Comparison of ENCODE assay signal across 12 mouse cellular contexts in genomic region chr19:44476541-44476940, GRCm38 (mm10). TPM values are rescaled to one million over a fixed set of nuclear protein-coding genes. Genes with fewer than 3 reads are reported as not detected.
DNase-seq lines count a peak whose midpoint lies in the region; ATAC-seq and TF ChIP-seq lines count a peak whose summit lies in the region.
"Had no signal": no experiment of that assay in that cellular context is flagged by ENCODE, and none has a peak within 500 bp of the region (broad histone marks: within the 10 kb centered on the region; RNA-seq: fewer than 3 reads in every experiment).

No protein-coding gene starts in this region.

- DNase-seq in thymus, postnatal 0 days (ENCODE audit: low spot score) = peak; percentile 37
- DNase-seq in thymus, postnatal 36 days = no peak
- peak; percentile 46 for DNase-seq in brain, embryonic 14.5 days (ENCODE audit: low read depth)
- no peak for DNase-seq in urinary bladder, postnatal 36 days (ENCODE audit: low spot score in 2 of 2)
- no peak for DNase-seq in heart, postnatal 25 days (ENCODE audit: low spot score)
- DNase-seq: right cerebral cortex, postnatal 25 days had no signal

- no peaks in the 10 kb centered on the region for H3K9me3 ChIP-seq in intestine, postnatal 0 days (ENCODE audit: control insufficient read depth)
- no peaks in the 10 kb centered on the region for H3K9me3 ChIP-seq in intestine, embryonic 15.5 days
- H3K9me3 ChIP-seq: embryonic facial prominence, embryonic 12.5 days; neural tube, embryonic 13.5 days had no signal

- no peak for TF ChIP-seq POLR2A in brain, embryonic 14.5 days (IDR thresholded peaks at IDR 0.05; ENCODE audit: borderline replicate concordance, extremely low read depth, insufficient read depth, insufficient read length, poor library complexity, severe bottlenecking)

- no peaks in the 10 kb centered on the region for H3K4me1 ChIP-seq in intestine, postnatal 0 days (replicated peaks; ENCODE audit: control insufficient read depth, insufficient read depth, low read length)
- no peaks in the 10 kb centered on the region for H3K4me1 ChIP-seq in intestine, embryonic 15.5 days (replicated peaks)
- H3K4me1 ChIP-seq: embryonic facial prominence, embryonic 12.5 days; neural tube, embryonic 13.5 days had no signal

- H3K27ac ChIP-seq in intestine, postnatal 0 days (ENCODE audit: low read depth, low read length) = no peak overlapping the region
- no peak overlapping the region for H3K27ac ChIP-seq in intestine, embryonic 15.5 days
- H3K27ac ChIP-seq: embryonic facial prominence, embryonic 12.5 days; macrophage; neural tube, embryonic 13.5 days had no signal

- no peak overlapping the region for H3K9ac ChIP-seq in intestine, postnatal 0 days (ENCODE audit: low read depth, low read length)
- no peak overlapping the region for H3K9ac ChIP-seq in intestine, embryonic 15.5 days
- H3K9ac ChIP-seq: embryonic facial prominence, embryonic 12.5 days; neural tube, embryonic 13.5 days had no signal

- intact Hi-C loops in heart, postnatal 25 days (cut with DNase I) = loop anchor here (5.0 kb wide), 1 partner anchor 66 kb away; no protein-coding TSS in a partner anchor

- H3K36me3 ChIP-seq in intestine, postnatal 0 days (ENCODE audit: control insufficient read depth, insufficient read depth) = no peaks in the 10 kb centered on the region
- no peaks in the 10 kb centered on the region for H3K36me3 ChIP-seq in intestine, embryonic 15.5 days
- H3K36me3 ChIP-seq: embryonic facial prominence, embryonic 12.5 days; neural tube, embryonic 13.5 days had no signal

- no peak overlapping the region for H3K4me3 ChIP-seq in intestine, postnatal 0 days (ENCODE audit: low read depth, low read length)
- no peak overlapping the region for H3K4me3 ChIP-seq in intestine, embryonic 15.5 days (replicated peaks)
- H3K4me3 ChIP-seq: embryonic facial prominence, embryonic 12.5 days; neural tube, embryonic 13.5 days had no signal

- 50% methylated on average over 3 of the region's 3 CpGs for WGBS in intestine, postnatal 0 days
- 55% methylated on average over 3 of the region's 3 CpGs for WGBS in intestine, embryonic 15.5 days

- peak; percentile 57 for TF ChIP-seq CTCF in intestine, postnatal 0 days (IDR thresholded peaks at IDR 0.05; ENCODE audit: low read depth)
- TF ChIP-seq CTCF in brain, embryonic 14.5 days (IDR thresholded peaks at IDR 0.05; ENCODE audit: borderline replicate concordance, extremely low read depth, insufficient read depth, insufficient read length) = peak; percentile 26; the same call in 1 of the 2 replicates

- ATAC-seq in intestine, postnatal 0 days = no peak
- no peak for ATAC-seq in intestine, embryonic 15.5 days

- 0 out of 2 replicates have a peak, but pooled peaks cover 5% of the 10 kb centered on the region for H3K27me3 ChIP-seq in intestine, postnatal 0 days (replicated peaks; ENCODE audit: control insufficient read depth, insufficient read depth, low read length)
- H3K27me3 ChIP-seq in intestine, embryonic 15.5 days (replicated peaks) = no peaks in the 10 kb centered on the region
- H3K27me3 ChIP-seq: neural tube, embryonic 13.5 days had no signal

- no peak overlapping the region for H3K4me2 ChIP-seq in intestine, postnatal 0 days (replicated peaks; ENCODE audit: low read depth)
- no peak overlapping the region for H3K4me2 ChIP-seq in intestine, embryonic 15.5 days (replicated peaks)
- H3K4me2 ChIP-seq: embryonic facial prominence, embryonic 12.5 days; neural tube, embryonic 13.5 days had no signal

RNA-seq across cellular contexts. Expression of gene Wnt8b, which starts 16.7 kb away (rescaled TPM):
- not detected in 2 replicates for polyA plus RNA-seq in intestine, postnatal 0 days (2015; fragmentation: Nextera tagmentation; extraction: Ambion mirVana)
- polyA plus RNA-seq in intestine, embryonic 15.5 days (2015; fragmentation: Nextera tagmentation; extraction: Ambion mirVana) = not detected in 2 replicates
- 4.3 and 4.5 TPM in 2 replicates for polyA plus RNA-seq in thymus, postnatal 0 days (2015; fragmentation: Nextera tagmentation; extraction: Ambion mirVana)
- 3.6 and 3.7 TPM in 2 replicates for polyA plus RNA-seq in brain, embryonic 14.5 days (2012; rRNA removed)
- total RNA-seq in heart, postnatal 25 days (2021) = not detected
- total RNA-seq: left cerebral cortex, postnatal 36 days had no signal
- polyA plus RNA-seq: macrophage had no signal

Comparison
In these comparisons a context has a peak if more than half of its experiments do, and no peak if none do; other contexts are left out.
1. DNase-seq: peak in thymus, postnatal 0 days (single experiment) and brain, embryonic 14.5 days (single experiment); none in thymus, postnatal 36 days (0 of 2), urinary bladder, postnatal 36 days (0 of 2) and heart, postnatal 25 days (single experiment).